Mouse (Mus musculus) hindbrain, embryonic 16.5 days (tissue): ENCODE data around the gene Frmpd2. TPM values are rescaled to one million over a fixed set of nuclear protein-coding genes. Genes with fewer than 3 reads are reported as not detected.
A peak's percentile ranks its signal among the peaks of the same experiment; 100 is the strongest.

ENCODE experiments used
- ATAC-seq: fragments of 200-750 bp; cut with Nextera tagmentation; 2 replicates; pipeline ENCODE4 v1.8.0; 2017; ENCODE audit warnings: moderate TSS enrichment, moderate library complexity
- H3K27ac ChIP-seq: fragments of 300-500 bp; sonication (generic); 2 replicates; pipeline ENCODE4 v1.5.1; 2014; ENCODE audit warnings: low read depth, mild to moderate bottlenecking, control low read depth, low read length, moderate library complexity
- H3K27me3 ChIP-seq: fragments of 300-500 bp; sonication (generic); replicated peaks from 2 replicates; pipeline ENCODE4 v1.6.1; 2014; ENCODE audit warnings: low read length; ENCODE audit not compliant: control insufficient read depth, insufficient read depth
- H3K36me3 ChIP-seq: fragments of 300-500 bp; sonication (generic); 2 replicates; pipeline ENCODE4 v1.6.1; 2014; ENCODE audit warnings: mild to moderate bottlenecking, low read length, moderate library complexity, mixed read lengths; ENCODE audit not compliant: control insufficient read depth, insufficient read depth
- H3K4me1 ChIP-seq: fragments of 300-500 bp; sonication (generic); 2 replicates; pipeline ENCODE4 v1.6.1; 2014; ENCODE audit warnings: low read depth, low read length; ENCODE audit not compliant: control insufficient read depth, insufficient read depth
- H3K4me2 ChIP-seq: fragments of 300-500 bp; sonication (generic); 2 replicates; pipeline ENCODE4 v1.6.1; 2014; ENCODE audit warnings: mild to moderate bottlenecking, low read length, control low read depth, moderate library complexity
- H3K4me3 ChIP-seq: fragments of 300-500 bp; sonication (generic); 2 replicates; pipeline ENCODE4 v1.5.1; 2014; ENCODE audit warnings: mild to moderate bottlenecking, low read length, control low read depth, moderate library complexity
- H3K9ac ChIP-seq: fragments of 300-500 bp; sonication (generic); 2 replicates; pipeline ENCODE4 v1.6.1; 2014; ENCODE audit warnings: low read depth, mild to moderate bottlenecking, control low read depth, low read length, moderate library complexity
- H3K9me3 ChIP-seq: fragments of 300-500 bp; sonication (generic); 2 replicates; pipeline ENCODE4 v1.6.1; 2014; ENCODE audit warnings: mild to moderate bottlenecking, low read length, moderate library complexity; ENCODE audit not compliant: control insufficient read depth
- WGBS: fragments of 180-500 bp; shearing (Covaris S2); extraction: QIAGEN DNeasy Blood & Tissue Kit; methylation state at CpG from one replicate; pipeline ENCODE4 v1.1.7; 2014; 5-methylcytosine and 5-hydroxymethylcytosine counted together
- polyA plus RNA-seq: library from polyadenylated mRNA; unstranded; fragments of >200 nt; fragmentation: Nextera tagmentation; extraction: Ambion mirVana; gene quantifications from 2 replicates; pipeline ENCODE4 v1.2.1, GENCODE M21; 2015

Frmpd2 gene
- polyA plus RNA-seq, 1 experiment from 2014 or later = 0.09 TPM

GRCm38 (mm10) chr14:33449296-33449840, 22.1 kb upstream of the Frmpd2 start:
- peaks cover 7% of the 10 kb centered on the region for H3K4me1 ChIP-seq
- H3K27ac ChIP-seq = no peak overlapping the region
- no peak for ATAC-seq
- H3K27me3 ChIP-seq = no peaks in the 10 kb centered on the region; the same call in 1 of the 2 replicates
- H3K4me3 ChIP-seq = no peak overlapping the region
- no peak overlapping the region for H3K4me2 ChIP-seq
- WGBS = 88% methylated on average over 2 of the region's 2 CpGs
- H3K9me3 ChIP-seq = no peaks in the 10 kb centered on the region
- no peak overlapping the region for H3K9ac ChIP-seq
- H3K36me3 ChIP-seq = no peaks in the 10 kb centered on the region

DNA sequence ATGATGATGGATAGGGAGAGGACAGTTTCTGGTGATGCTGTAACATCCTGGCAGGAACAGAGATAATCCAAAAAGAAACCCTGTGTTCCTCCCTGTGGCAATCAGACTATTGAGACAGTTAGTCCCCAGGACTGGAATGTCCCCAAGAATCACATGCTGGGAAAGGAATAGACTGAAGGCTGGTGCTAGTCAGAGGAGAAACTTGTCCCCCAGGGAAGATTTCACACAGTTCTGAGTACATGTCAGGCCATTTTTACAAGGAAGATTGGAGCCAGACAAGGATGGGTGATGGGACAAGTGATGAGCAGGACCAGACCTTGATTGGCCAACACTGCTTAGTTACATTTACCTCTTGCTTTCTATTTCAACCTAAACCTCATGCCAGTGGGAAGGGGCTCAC, 21.2 kb upstream of the Frmpd2 start:
- H3K27me3 ChIP-seq = no peaks in the 10 kb centered on the region; the same call in 1 of the 2 replicates
- peaks cover 3% of the 10 kb centered on the region for H3K4me1 ChIP-seq
- no peak overlapping the region for H3K4me3 ChIP-seq
- no peaks in the 10 kb centered on the region for H3K9me3 ChIP-seq
- H3K27ac ChIP-seq = no peak overlapping the region
- H3K36me3 ChIP-seq = no peaks in the 10 kb centered on the region
- H3K9ac ChIP-seq = no peak overlapping the region
- no peak for ATAC-seq
- H3K4me2 ChIP-seq = no peak overlapping the region

DNA sequence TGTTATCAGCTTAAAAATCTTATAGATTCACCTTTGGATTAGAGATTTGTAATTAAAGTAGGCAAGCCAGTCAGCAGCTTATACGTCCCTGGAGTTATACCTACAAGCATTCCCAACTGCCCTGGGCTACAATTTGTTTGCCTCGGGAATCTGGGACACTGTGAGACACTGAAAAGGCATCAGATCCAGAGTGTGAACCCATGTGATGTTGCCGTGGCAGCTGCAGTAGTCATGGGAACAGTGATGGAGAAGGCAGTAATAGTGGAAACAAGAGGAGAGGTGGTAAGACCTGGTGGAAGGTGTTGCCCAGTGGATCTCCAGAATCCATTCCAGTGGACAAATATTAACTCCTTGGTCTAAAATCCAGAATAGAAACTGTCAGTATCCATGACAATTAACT, 7.8 kb upstream of the Frmpd2 start:
- Histone ChIP-seq H3K4me1 (no peaks in the 10 kb centered on the region), H3K36me3 (no peaks in the 10 kb centered on the region), H3K9me3 (peaks cover 3% of the 10 kb centered on the region; the same call in 1 of the 2 replicates), H3K4me2 (no peak overlapping the region), H3K27ac (no peak overlapping the region), H3K4me3 (no peak overlapping the region), H3K27me3 (no peaks in the 10 kb centered on the region), H3K9ac (no peak overlapping the region)
- no peak for ATAC-seq
- 51% methylated on average over 3 of the region's 3 CpGs for WGBS

DNA sequence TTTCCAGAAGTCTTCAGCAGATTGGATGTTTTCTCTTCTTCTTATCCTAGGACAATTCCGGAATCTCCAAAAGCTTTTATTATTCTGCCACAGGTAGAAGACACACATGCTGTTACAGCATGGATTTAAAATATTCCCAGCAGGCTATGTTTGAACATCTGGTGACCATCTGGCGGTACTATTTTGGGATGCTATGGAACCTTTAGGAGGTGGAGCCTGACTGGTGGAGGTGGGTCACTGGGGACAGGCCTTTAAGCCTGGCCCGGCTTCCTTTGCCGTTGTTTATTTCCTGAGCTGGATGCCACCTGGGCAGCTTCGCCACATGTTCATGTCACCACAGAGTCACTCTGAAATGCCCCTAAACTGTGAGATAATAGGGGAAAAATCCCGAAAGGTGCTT, 3.7 kb upstream of the Frmpd2 start:
- Histone ChIP-seq H3K4me2 (no peak overlapping the region), H3K9me3 (peaks cover 3% of the 10 kb centered on the region; the same call in 1 of the 2 replicates), H3K27me3 (no peaks in the 10 kb centered on the region), H3K9ac (no peak overlapping the region), H3K36me3 (no peaks in the 10 kb centered on the region), H3K4me3 (no peak overlapping the region), H3K4me1 (no peaks in the 10 kb centered on the region), H3K27ac (no peak overlapping the region)
- 72% methylated on average over 6 of the region's 6 CpGs for WGBS
- no peak for ATAC-seq

- no peak for ATAC-seq
- no peak overlapping the region for H3K27ac ChIP-seq
- H3K9ac ChIP-seq = no peak overlapping the region
- no peaks in the 10 kb centered on the region for H3K27me3 ChIP-seq
- H3K36me3 ChIP-seq = no peaks in the 10 kb centered on the region
- H3K4me3 ChIP-seq = no peak overlapping the region
- H3K4me2 ChIP-seq = no peak overlapping the region
- 53% methylated on average over 2 of the region's 2 CpGs for WGBS
- H3K4me1 ChIP-seq = peaks cover 5% of the 10 kb centered on the region
- H3K9me3 ChIP-seq = no peaks in the 10 kb centered on the region
Observed at GRCm38 (mm10) chr14:33474461-33474860, 3.0 kb downstream of the Frmpd2 start.

DNA sequence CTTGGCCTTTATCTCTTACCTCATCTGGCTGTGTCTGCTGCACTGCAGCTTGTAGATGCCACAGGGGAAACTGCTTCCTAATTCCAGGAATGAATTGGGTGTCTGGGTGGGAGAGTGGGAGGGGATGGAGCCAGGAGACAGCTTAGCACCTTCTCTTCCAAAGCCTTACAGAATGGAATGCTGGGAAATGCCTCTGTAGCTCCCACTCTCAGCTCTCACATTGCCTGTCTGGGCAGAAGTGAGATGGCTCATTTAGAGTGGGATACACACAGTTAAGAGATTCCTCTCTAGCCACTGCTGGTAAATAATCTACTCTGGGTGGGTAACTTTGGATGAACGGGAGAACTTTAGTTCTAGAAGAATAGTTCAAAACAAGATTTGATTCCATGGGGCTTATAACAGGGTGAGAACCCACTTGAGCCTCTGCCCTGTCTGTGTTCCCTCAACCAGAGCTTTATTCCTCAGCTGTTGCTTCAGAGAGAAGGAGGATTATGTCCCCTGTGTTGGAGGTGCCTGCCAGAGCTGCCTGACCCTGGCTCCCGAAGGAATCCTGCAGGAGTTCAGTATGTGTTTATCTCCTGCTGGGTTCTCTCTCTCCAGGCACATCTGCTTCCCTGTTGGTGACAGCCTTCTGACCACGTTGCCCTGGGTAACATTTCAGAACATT, 4.7 kb downstream of the Frmpd2 start:
- H3K4me3 ChIP-seq = no peak overlapping the region
- H3K27me3 ChIP-seq = no peaks in the 10 kb centered on the region
- no peak for ATAC-seq
- no peak overlapping the region for H3K9ac ChIP-seq
- peaks cover 5% of the 10 kb centered on the region for H3K4me1 ChIP-seq
- H3K27ac ChIP-seq = no peak overlapping the region
- no peaks in the 10 kb centered on the region for H3K9me3 ChIP-seq
- no peak overlapping the region for H3K4me2 ChIP-seq
- 12% methylated on average over 3 of the region's 3 CpGs for WGBS
- H3K36me3 ChIP-seq = no peaks in the 10 kb centered on the region

DNA sequence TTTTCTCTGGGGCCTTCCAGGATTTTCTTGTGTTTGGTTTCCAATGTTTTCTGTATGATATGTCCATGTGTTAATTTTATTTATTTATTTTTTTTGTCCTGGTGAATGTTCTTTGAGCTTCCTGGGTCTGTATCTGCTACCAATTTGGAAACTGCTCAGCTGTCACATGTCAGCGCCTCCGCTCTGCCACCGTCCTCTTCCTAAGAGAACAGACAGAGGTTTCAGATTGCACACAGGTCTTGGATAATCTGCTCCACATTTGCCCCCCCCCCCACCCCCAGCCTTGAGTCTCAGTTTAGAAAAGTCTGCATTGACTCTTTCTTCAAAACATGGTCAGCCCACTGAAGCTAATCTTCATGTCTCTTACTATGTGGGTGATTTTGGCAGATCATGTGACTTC, 10.5 kb downstream of the Frmpd2 start:
- no peaks in the 10 kb centered on the region for H3K4me1 ChIP-seq
- H3K36me3 ChIP-seq = no peaks in the 10 kb centered on the region
- no peaks in the 10 kb centered on the region for H3K9me3 ChIP-seq
- H3K27me3 ChIP-seq = no peaks in the 10 kb centered on the region
- H3K27ac ChIP-seq = no peak overlapping the region
- H3K4me3 ChIP-seq = no peak overlapping the region
- H3K9ac ChIP-seq = no peak overlapping the region
- 73% methylated on average over 3 of the region's 3 CpGs for WGBS
- no peak for ATAC-seq
- H3K4me2 ChIP-seq = no peak overlapping the region

DNA sequence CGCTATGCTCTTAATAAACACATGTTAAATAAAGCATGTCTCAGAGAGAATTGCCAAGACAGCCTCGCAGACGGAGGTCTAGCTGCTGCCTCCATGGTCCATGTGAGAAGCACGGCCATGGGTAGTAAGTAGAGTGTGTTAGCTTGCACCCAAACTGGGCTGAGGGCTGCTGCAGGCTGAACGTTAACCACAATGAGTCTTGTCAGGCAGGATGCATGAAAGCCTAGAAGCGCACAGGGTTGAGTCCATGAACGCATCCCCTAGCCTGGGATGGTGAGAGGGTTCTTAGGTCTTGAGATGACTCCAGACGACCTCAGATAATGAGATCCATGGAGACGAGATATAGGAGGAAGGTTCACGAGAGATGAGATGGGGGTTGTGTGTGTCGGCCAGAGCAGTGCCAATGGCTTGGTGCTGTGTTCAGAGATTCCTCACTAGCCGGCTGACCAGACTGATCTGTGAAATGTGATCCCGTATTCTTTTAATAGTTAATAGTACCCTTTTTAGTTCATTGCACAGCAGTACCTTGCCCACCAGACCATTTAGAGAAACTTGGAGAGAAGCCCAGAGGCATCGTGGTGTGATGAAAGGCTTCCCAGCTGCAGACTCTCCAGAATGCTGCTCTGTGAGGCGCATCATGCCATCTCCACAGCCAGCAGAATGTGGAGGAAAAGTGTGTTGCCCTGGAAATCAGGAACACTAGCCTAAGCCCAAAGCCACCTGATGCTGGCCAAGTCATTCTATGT, 16.5 kb downstream of the Frmpd2 start:
- Histone ChIP-seq H3K36me3 (no peaks in the 10 kb centered on the region), H3K4me3 (no peak overlapping the region), H3K9ac (no peak overlapping the region), H3K27me3 (no peaks in the 10 kb centered on the region), H3K27ac (no peak overlapping the region), H3K4me2 (no peak overlapping the region), H3K4me1 (no peaks in the 10 kb centered on the region; the same call in 1 of the 2 replicates), H3K9me3 (no peaks in the 10 kb centered on the region)
- 63% methylated on average over 15 of the region's 15 CpGs for WGBS
- peak; percentile 60 for ATAC-seq

DNA sequence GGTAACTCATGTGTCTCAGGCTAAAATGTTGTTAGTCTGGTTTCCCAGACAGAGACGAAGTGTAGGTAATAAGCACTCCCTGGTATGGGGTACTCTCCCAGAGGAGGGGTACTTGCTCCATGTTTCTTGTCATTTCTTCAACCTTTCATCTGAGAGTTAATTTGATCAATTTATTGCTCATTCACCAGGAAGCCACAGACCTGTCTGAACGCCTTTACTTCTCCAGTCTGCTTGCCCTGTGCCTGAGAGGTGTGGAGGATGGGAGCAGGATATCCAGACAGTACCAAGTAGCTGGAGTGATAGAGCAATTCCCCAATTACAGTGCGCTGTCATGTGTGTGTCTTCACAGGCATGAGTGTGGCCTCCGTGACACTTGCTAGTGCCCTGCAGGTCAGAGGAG, 23.7 kb downstream of the Frmpd2 start:
- WGBS = 63% methylated on average over 4 of the region's 4 CpGs
- no peak overlapping the region for H3K4me2 ChIP-seq
- H3K9ac ChIP-seq = no peak overlapping the region
- H3K27ac ChIP-seq = no peak overlapping the region
- no peak for ATAC-seq
- H3K4me1 ChIP-seq = no peaks in the 10 kb centered on the region
- no peaks in the 10 kb centered on the region for H3K27me3 ChIP-seq
- no peaks in the 10 kb centered on the region for H3K9me3 ChIP-seq
- H3K36me3 ChIP-seq = no peaks in the 10 kb centered on the region
- H3K4me3 ChIP-seq = no peak overlapping the region
